Comparison of ENCODE assay signal across 7 mouse cellular contexts in genomic region chr2:16356106-16356818, GRCm38 (mm10). TPM values are rescaled to one million over a fixed set of nuclear protein-coding genes. Genes with fewer than 3 reads are reported as not detected.
DNase-seq lines count a peak whose midpoint lies in the region; ATAC-seq and TF ChIP-seq lines count a peak whose summit lies in the region.

TSS of gene Plxdc2 (plus strand) at chr2:16356304.

- H3K9me3 ChIP-seq in forebrain, embryonic 11.5 days (ENCODE audit: control insufficient read depth, low read length), result no peaks in the 10 kb centered on the region
- no peaks in the 10 kb centered on the region for H3K9me3 ChIP-seq in heart, embryonic 13.5 days
- H3K9me3 ChIP-seq in kidney, embryonic 16.5 days (ENCODE audit: low read length), result no peaks in the 10 kb centered on the region
- no peaks in the 10 kb centered on the region for H3K9me3 ChIP-seq in limb, embryonic 15.5 days
- H3K9me3 ChIP-seq in midbrain, embryonic 15.5 days, result no peaks in the 10 kb centered on the region
- no peaks in the 10 kb centered on the region for H3K9me3 ChIP-seq in stomach, embryonic 15.5 days

- H3K4me3 ChIP-seq in forebrain, embryonic 11.5 days (ENCODE audit: low read depth, low read length), result peak within 1 kb of the TSS; percentile 63
- H3K4me3 ChIP-seq in heart, embryonic 13.5 days, result peak within 1 kb of the TSS; percentile 80
- peak within 1 kb of the TSS; percentile 71 for H3K4me3 ChIP-seq in kidney, embryonic 16.5 days (ENCODE audit: low read length)
- peak within 1 kb of the TSS; percentile 54 for H3K4me3 ChIP-seq in limb, embryonic 15.5 days
- peak within 1 kb of the TSS; percentile 70 for H3K4me3 ChIP-seq in midbrain, embryonic 15.5 days
- peak within 1 kb of the TSS; percentile 64 for H3K4me3 ChIP-seq in stomach, embryonic 15.5 days (replicated peaks)

- peak within 1 kb of the TSS; percentile 61 for H3K9ac ChIP-seq in forebrain, embryonic 11.5 days (ENCODE audit: low read length)
- H3K9ac ChIP-seq in heart, embryonic 13.5 days, result peak within 1 kb of the TSS; percentile 83
- peak within 1 kb of the TSS; percentile 67 for H3K9ac ChIP-seq in kidney, embryonic 16.5 days (replicated peaks; ENCODE audit: low read length)
- peak within 1 kb of the TSS; percentile 46 for H3K9ac ChIP-seq in limb, embryonic 15.5 days
- peak within 1 kb of the TSS; percentile 69 for H3K9ac ChIP-seq in midbrain, embryonic 15.5 days
- H3K9ac ChIP-seq in stomach, embryonic 15.5 days, result peak within 1 kb of the TSS; percentile 52

- H3K4me2 ChIP-seq in forebrain, embryonic 11.5 days (ENCODE audit: low read depth, low read length, severe bottlenecking), result peak within 1 kb of the TSS; percentile 75
- peak within 1 kb of the TSS; percentile 91 for H3K4me2 ChIP-seq in heart, embryonic 13.5 days
- peak within 1 kb of the TSS; percentile 65 for H3K4me2 ChIP-seq in kidney, embryonic 16.5 days (replicated peaks; ENCODE audit: low read depth, low read length)
- H3K4me2 ChIP-seq in limb, embryonic 15.5 days, result peak within 1 kb of the TSS; percentile 68
- peak within 1 kb of the TSS; percentile 93 for H3K4me2 ChIP-seq in midbrain, embryonic 15.5 days
- H3K4me2 ChIP-seq in stomach, embryonic 15.5 days, result peak within 1 kb of the TSS; percentile 88

- no peaks in the 10 kb centered on the region for H3K27me3 ChIP-seq in forebrain, embryonic 11.5 days (ENCODE audit: control insufficient read depth, insufficient read depth, low read length)
- no peaks in the 10 kb centered on the region; the same call in 1 of the 2 replicates for H3K27me3 ChIP-seq in heart, embryonic 13.5 days (replicated peaks)
- no peaks in the 10 kb centered on the region for H3K27me3 ChIP-seq in kidney, embryonic 16.5 days (ENCODE audit: insufficient read depth, low read length)
- H3K27me3 ChIP-seq in limb, embryonic 15.5 days, result no peaks in the 10 kb centered on the region
- no peaks in the 10 kb centered on the region for H3K27me3 ChIP-seq in midbrain, embryonic 15.5 days (replicated peaks)
- no peaks in the 10 kb centered on the region for H3K27me3 ChIP-seq in stomach, embryonic 15.5 days (replicated peaks)

- WGBS in forebrain, embryonic 11.5 days, result under 1% methylated on average over 38 of the region's 45 CpGs
- WGBS in heart, embryonic 13.5 days, result under 1% methylated on average over 44 of the region's 45 CpGs
- WGBS in kidney, embryonic 16.5 days, result under 1% methylated on average over 40 of the region's 45 CpGs
- WGBS in limb, embryonic 15.5 days, result under 1% methylated on average over 43 of the region's 45 CpGs
- WGBS in midbrain, embryonic 15.5 days, result 0% methylated on average over 40 of the region's 45 CpGs
- under 1% methylated on average over 43 of the region's 45 CpGs for WGBS in stomach, embryonic 15.5 days

- H3K36me3 ChIP-seq in forebrain, embryonic 11.5 days (ENCODE audit: control insufficient read depth, insufficient read depth, low read length), result no peaks in the 10 kb centered on the region
- no peaks in the 10 kb centered on the region for H3K36me3 ChIP-seq in heart, embryonic 13.5 days
- H3K36me3 ChIP-seq in kidney, embryonic 16.5 days (ENCODE audit: insufficient read depth, low read length), result no peaks in the 10 kb centered on the region
- H3K36me3 ChIP-seq in limb, embryonic 15.5 days, result no peaks in the 10 kb centered on the region
- no peaks in the 10 kb centered on the region for H3K36me3 ChIP-seq in midbrain, embryonic 15.5 days (replicated peaks)
- no peaks in the 10 kb centered on the region for H3K36me3 ChIP-seq in stomach, embryonic 15.5 days

- peak; percentile 93 for DNase-seq in brain, embryonic 14.5 days (ENCODE audit: low read depth)
- DNase-seq in forebrain, embryonic 11.5 days (ENCODE audit: low spot score), result peak; percentile 86

- no peak for TF ChIP-seq CTCF in brain, embryonic 14.5 days (IDR thresholded peaks at IDR 0.05; ENCODE audit: borderline replicate concordance, extremely low read depth, insufficient read depth, insufficient read length)

- ATAC-seq in forebrain, embryonic 11.5 days (replicated peaks; ENCODE audit: low FRiP score), result peak; percentile 90
- peak; percentile 73 for ATAC-seq in heart, embryonic 13.5 days (ENCODE audit: extremely low read depth, insufficient number of reproducible peaks, low FRiP score, low TSS enrichment)
- peak; percentile 89 for ATAC-seq in kidney, embryonic 16.5 days (ENCODE audit: low FRiP score, low TSS enrichment)
- ATAC-seq in limb, embryonic 15.5 days (ENCODE audit: insufficient number of reproducible peaks, low FRiP score, low TSS enrichment, low read depth), result peak; percentile 86
- peak; percentile 96 for ATAC-seq in midbrain, embryonic 15.5 days (replicated peaks)
- peak; percentile 81 for ATAC-seq in stomach, embryonic 15.5 days (ENCODE audit: insufficient read depth, low FRiP score, low read depth)

- H3K4me1 ChIP-seq in forebrain, embryonic 11.5 days (replicated peaks; ENCODE audit: control insufficient read depth, insufficient read depth, low read length), result no peaks in the 10 kb centered on the region
- H3K4me1 ChIP-seq in heart, embryonic 13.5 days, result peaks cover 14% of the 10 kb centered on the region
- peaks cover 22% of the 10 kb centered on the region; the same call in 1 of the 2 replicates for H3K4me1 ChIP-seq in kidney, embryonic 16.5 days (ENCODE audit: insufficient read depth, low read length)
- peaks cover 15% of the 10 kb centered on the region for H3K4me1 ChIP-seq in limb, embryonic 15.5 days
- H3K4me1 ChIP-seq in midbrain, embryonic 15.5 days, result peaks cover 13% of the 10 kb centered on the region
- H3K4me1 ChIP-seq in stomach, embryonic 15.5 days, result peaks cover 7% of the 10 kb centered on the region; the same call in 1 of the 2 replicates

- H3K27ac ChIP-seq in forebrain, embryonic 11.5 days (ENCODE audit: low read depth, low read length), result peak within 1 kb of the TSS; percentile 50
- peak within 1 kb of the TSS; percentile 61 for H3K27ac ChIP-seq in heart, embryonic 13.5 days (replicated peaks)
- peak within 1 kb of the TSS; percentile 93 for H3K27ac ChIP-seq in kidney, embryonic 16.5 days (ENCODE audit: low read length)
- H3K27ac ChIP-seq in limb, embryonic 15.5 days, result peak within 1 kb of the TSS; percentile 80
- H3K27ac ChIP-seq in midbrain, embryonic 15.5 days, result peak within 1 kb of the TSS; percentile 89
- H3K27ac ChIP-seq in stomach, embryonic 15.5 days, result peak within 1 kb of the TSS; percentile 79

- peak; percentile 30; the same call in 1 of the 2 replicates for TF ChIP-seq POLR2A in brain, embryonic 14.5 days (IDR thresholded peaks at IDR 0.05; ENCODE audit: borderline replicate concordance, extremely low read depth, insufficient read depth, insufficient read length, poor library complexity, severe bottlenecking)

RNA-seq across cellular contexts. Expression of gene Plxdc2, which starts in this region (rescaled TPM):
- polyA plus RNA-seq in brain, embryonic 14.5 days (2012; rRNA removed), result 5.5 and 9.1 TPM in 2 replicates
- polyA plus RNA-seq in forebrain, embryonic 11.5 days (2014; fragmentation: Nextera tagmentation; extraction: Ambion mirVana), result 15.5 and 16.5 TPM in 2 replicates
- 19.3 and 20.3 TPM in 2 replicates for polyA plus RNA-seq in heart, embryonic 13.5 days (2015; fragmentation: Nextera tagmentation; extraction: Ambion mirVana)
- polyA plus RNA-seq in kidney, embryonic 16.5 days (2015; fragmentation: Nextera tagmentation; extraction: Ambion mirVana), result 41.0 and 41.4 TPM in 2 replicates
- 59.5 and 63.7 TPM in 2 replicates for polyA plus RNA-seq in limb, embryonic 15.5 days (2015; fragmentation: Nextera tagmentation; extraction: Ambion mirVana)
- 24.3 and 24.4 TPM in 2 replicates for polyA plus RNA-seq in midbrain, embryonic 15.5 days (2015; fragmentation: Nextera tagmentation; extraction: Ambion mirVana)
- 27.1 and 29.4 TPM in 2 replicates for polyA plus RNA-seq in stomach, embryonic 15.5 days (2015; fragmentation: Nextera tagmentation; extraction: Ambion mirVana)

Comparison
In these comparisons a context has a peak if more than half of its experiments do, and no peak if none do; other contexts are left out.
1. Peak in every context shown above with its lines: DNase-seq, ATAC-seq, H3K4me3 ChIP-seq and H3K27ac ChIP-seq.